Mouse (Mus musculus) stomach, postnatal 0 days (tissue): ENCODE measurements around the gene Armh1.

Experiments used
- CTCF ChIP-seq: IDR thresholded peaks from 2 replicates; pipeline ENCODE4 v1.5.1; 2016; ENCODE audit warnings: antibody characterized with exemption, low read depth, mild to moderate bottlenecking, moderate library complexity
- EP300 ChIP-seq: optimal IDR thresholded peaks from 2 replicates; pipeline ENCODE3; 2016; ENCODE audit warnings: antibody characterized with exemption

GRCm38 (mm10) chr4:117181863-117182758 is 69.8 kb downstream of the Armh1 start, which contains the start of gene Kif2c:
- TF ChIP-seq CTCF (no peak), EP300 (no peak)
